Mouse (Mus musculus): Measurements from ENCODE around the gene Tmem131l. TPM values are rescaled to one million over a fixed set of nuclear protein-coding genes. Genes with fewer than 3 reads are reported as not detected.
"Not testable (repeated sequence)": the region's sequence is repeated elsewhere in the genome, so short reads cannot be mapped to it uniquely, and the experiment has no call there.

Gene Tmem131l
- polyA plus RNA-seq, 1 experiment = 103 TPM

DNA sequence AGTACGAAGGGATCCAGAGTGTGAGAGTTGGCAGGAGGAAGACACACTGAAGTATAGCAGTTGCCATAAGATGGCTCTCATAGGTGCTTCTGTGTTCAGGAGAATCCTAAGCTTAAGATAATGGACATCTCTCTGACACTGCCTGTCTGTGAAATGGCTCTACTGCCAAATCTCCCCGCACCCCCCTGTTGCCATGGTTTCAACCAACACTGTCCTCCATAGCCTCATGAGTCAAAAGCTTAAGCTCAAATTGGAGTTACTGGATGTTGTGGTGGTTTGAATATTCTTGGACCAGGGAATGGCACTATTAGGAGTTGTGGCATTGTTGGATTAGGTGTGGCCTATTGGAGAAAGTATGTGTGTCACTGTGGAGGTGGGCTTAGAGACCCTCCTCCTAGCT is 170.2 kb downstream of the Tmem131l start:
- TF ChIP-seq CTCF (IDR thresholded peaks at IDR 0.05; ENCODE audit: borderline replicate concordance, extremely low read depth, insufficient read depth, insufficient read length) (no peak), POLR2A (IDR thresholded peaks at IDR 0.05; ENCODE audit: borderline replicate concordance, extremely low read depth, insufficient read depth, insufficient read length, poor library complexity, severe bottlenecking) (no peak)
- DNase-seq (ENCODE audit: low read depth) = no peak

DNA sequence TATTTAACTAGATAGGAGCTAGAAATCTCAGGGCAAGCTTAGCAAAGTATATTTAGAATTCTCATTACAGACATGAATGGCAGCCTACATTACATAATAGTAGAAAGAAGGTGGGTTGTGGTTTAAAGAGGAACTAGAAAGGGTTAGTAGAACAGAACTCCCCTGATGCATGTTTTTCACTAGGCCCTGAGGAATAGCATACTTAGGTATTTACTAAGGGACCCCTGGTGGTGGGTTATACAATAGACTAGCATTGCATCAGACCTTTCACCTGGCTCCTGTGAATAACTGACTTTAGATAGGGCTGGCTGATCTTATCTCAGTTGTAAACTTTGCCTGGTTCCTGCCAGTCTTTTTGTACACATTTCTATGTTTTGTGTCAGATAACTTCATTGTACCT is 172.9 kb downstream of the Tmem131l start:
- not testable (repeated sequence) for DNase-seq (ENCODE audit: low read depth)

GRCm38 (mm10) chr3:83865216-83865615 is 174.8 kb downstream of the Tmem131l start:
- DNase-seq (ENCODE audit: low read depth) = no peak

DNA sequence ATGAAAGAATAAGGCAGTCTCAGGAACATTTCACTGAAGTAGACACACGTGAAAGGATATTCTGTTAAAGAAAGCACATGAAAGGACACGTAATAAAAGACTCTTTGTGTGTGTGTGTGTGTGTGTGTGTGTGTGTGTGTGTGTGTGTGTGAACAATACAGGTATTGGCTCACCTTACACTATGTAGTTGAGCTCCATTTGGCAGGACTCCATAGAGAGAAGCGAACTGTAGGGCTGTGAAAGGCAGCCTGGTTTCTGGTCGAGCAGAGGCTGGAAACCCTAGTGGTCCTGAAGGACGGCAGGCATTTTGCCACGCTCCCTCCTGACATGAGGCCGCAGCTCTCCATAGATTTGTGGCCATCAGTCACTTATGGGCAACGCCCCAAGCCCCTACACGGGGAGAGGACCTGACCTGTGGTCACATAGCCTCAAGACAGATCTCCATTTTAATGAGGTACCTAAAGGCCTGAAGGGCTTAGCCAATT is 175.9 kb downstream of the Tmem131l start:
- DNase-seq (ENCODE audit: low read depth) = no peak
- TF ChIP-seq POLR2A (IDR thresholded peaks at IDR 0.05; ENCODE audit: borderline replicate concordance, extremely low read depth, insufficient read depth, insufficient read length, poor library complexity, severe bottlenecking) (no peak), CTCF (IDR thresholded peaks at IDR 0.05; ENCODE audit: borderline replicate concordance, extremely low read depth, insufficient read depth, insufficient read length) (no peak)

More at GRCm38 (mm10) chr3:83865216-83865615, 174.8 kb downstream of the Tmem131l start:
- TF ChIP-seq CTCF (IDR thresholded peaks at IDR 0.05; ENCODE audit: borderline replicate concordance, extremely low read depth, insufficient read depth, insufficient read length) = no peak
- no peak for TF ChIP-seq POLR2A (IDR thresholded peaks at IDR 0.05; ENCODE audit: borderline replicate concordance, extremely low read depth, insufficient read depth, insufficient read length, poor library complexity, severe bottlenecking)

GRCm38 (mm10) chr3:83862956-83863355 is 177.0 kb downstream of the Tmem131l start:
- TF ChIP-seq POLR2A (IDR thresholded peaks at IDR 0.05; ENCODE audit: borderline replicate concordance, extremely low read depth, insufficient read depth, insufficient read length, poor library complexity, severe bottlenecking) (no peak), CTCF (IDR thresholded peaks at IDR 0.05; ENCODE audit: borderline replicate concordance, extremely low read depth, insufficient read depth, insufficient read length) (no peak)
- DNase-seq (ENCODE audit: low read depth) = no peak

DNA sequence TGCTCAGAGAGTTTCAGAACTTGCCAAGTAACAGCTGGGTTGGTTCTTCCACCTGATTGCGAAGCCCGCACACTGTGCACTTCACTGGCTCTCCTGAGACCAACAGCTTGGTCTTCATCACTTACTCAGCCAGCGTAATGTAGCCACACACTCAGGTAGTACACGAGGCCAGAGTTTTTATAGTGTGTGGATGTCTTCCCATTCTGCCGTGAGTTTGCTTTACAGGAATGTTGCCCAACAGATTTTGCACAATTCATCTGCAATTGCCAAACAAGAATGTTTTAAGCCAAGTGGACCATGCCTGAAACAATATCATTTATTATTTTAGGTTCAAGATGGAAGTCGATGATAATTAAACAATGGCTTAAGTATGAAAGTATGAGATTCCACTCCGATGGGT is 180.4 kb downstream of the Tmem131l start:
- TF ChIP-seq POLR2A (IDR thresholded peaks at IDR 0.05; ENCODE audit: borderline replicate concordance, extremely low read depth, insufficient read depth, insufficient read length, poor library complexity, severe bottlenecking) = no peak
- no peak for TF ChIP-seq CTCF (IDR thresholded peaks at IDR 0.05; ENCODE audit: borderline replicate concordance, extremely low read depth, insufficient read depth, insufficient read length)
- no peak for DNase-seq (ENCODE audit: low read depth)

GRCm38 (mm10) chr3:83859071-83859470 is 180.9 kb downstream of the Tmem131l start:
- TF ChIP-seq POLR2A (IDR thresholded peaks at IDR 0.05; ENCODE audit: borderline replicate concordance, extremely low read depth, insufficient read depth, insufficient read length, poor library complexity, severe bottlenecking) (no peak), CTCF (IDR thresholded peaks at IDR 0.05; ENCODE audit: borderline replicate concordance, extremely low read depth, insufficient read depth, insufficient read length) (no peak)
- no peak for DNase-seq (ENCODE audit: low read depth)

GRCm38 (mm10) chr3:83857621-83858020 is 182.4 kb downstream of the Tmem131l start:
- no peak for TF ChIP-seq POLR2A (IDR thresholded peaks at IDR 0.05; ENCODE audit: borderline replicate concordance, extremely low read depth, insufficient read depth, insufficient read length, poor library complexity, severe bottlenecking)
- no peak for TF ChIP-seq CTCF (IDR thresholded peaks at IDR 0.05; ENCODE audit: borderline replicate concordance, extremely low read depth, insufficient read depth, insufficient read length)

GRCm38 (mm10) chr3:83855643-83856042 is 184.3 kb downstream of the Tmem131l start:
- DNase-seq (ENCODE audit: low read depth) = no peak
- TF ChIP-seq POLR2A (IDR thresholded peaks at IDR 0.05; ENCODE audit: borderline replicate concordance, extremely low read depth, insufficient read depth, insufficient read length, poor library complexity, severe bottlenecking) (no peak), CTCF (IDR thresholded peaks at IDR 0.05; ENCODE audit: borderline replicate concordance, extremely low read depth, insufficient read depth, insufficient read length) (no peak)

More at GRCm38 (mm10) chr3:83857621-83858020, 182.4 kb downstream of the Tmem131l start:
- no peak for DNase-seq (ENCODE audit: low read depth)

DNA sequence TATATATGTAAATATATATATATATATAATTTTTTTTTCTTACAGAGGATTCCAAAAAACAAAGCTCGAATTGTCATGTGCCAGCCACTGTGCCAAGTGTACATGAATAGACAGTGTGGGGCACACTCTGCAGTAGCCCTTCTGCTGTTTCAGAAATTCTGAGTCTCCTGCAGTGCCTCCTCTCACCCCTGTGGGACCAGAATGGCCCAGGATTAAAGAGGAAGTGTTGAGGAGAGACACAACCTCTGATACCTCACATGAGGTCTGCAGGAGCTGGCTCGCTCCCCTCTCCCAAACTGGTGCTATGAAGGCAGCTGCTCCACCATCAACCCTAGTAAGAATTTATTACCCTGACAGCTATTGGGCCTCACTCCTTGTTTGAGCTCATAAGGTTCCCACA is 190.6 kb downstream of the Tmem131l start:
- no peak for DNase-seq (ENCODE audit: low read depth)
- no peak for TF ChIP-seq POLR2A (IDR thresholded peaks at IDR 0.05; ENCODE audit: borderline replicate concordance, extremely low read depth, insufficient read depth, insufficient read length, poor library complexity, severe bottlenecking)
- no peak for TF ChIP-seq CTCF (IDR thresholded peaks at IDR 0.05; ENCODE audit: borderline replicate concordance, extremely low read depth, insufficient read depth, insufficient read length)

Other genes starting within 250 kb of the Tmem131l start
- 0.44 and 0.67 TPM in 2 replicates for gene Tlr2, start 198.4 kb downstream of the Tmem131l start, polyA plus RNA-seq (2012; rRNA removed)
- 1.7 and 2.5 TPM in 2 replicates for gene Mnd1, start 115.6 kb upstream of the Tmem131l start, polyA plus RNA-seq (2012; rRNA removed)
- gene Gm6525, start 133.9 kb upstream of the Tmem131l start, polyA plus RNA-seq (2012; rRNA removed) = not detected in 2 replicates